Mouse (Mus musculus) neural tube, embryonic 12.5 days (tissue): ENCODE data around the gene Gm10762. TPM values are rescaled to one million over a fixed set of nuclear protein-coding genes. Genes with fewer than 3 reads are reported as not detected.

ENCODE experiments used
- ATAC-seq: fragments of 200-750 bp; cut with Nextera tagmentation; 2 replicates; pipeline ENCODE4 v1.8.0; 2017; ENCODE audit warnings: low read depth, mild to moderate bottlenecking, moderate TSS enrichment, moderate library complexity; ENCODE audit not compliant: low FRiP score
- H3K27ac ChIP-seq: fragments of 300-500 bp; sonication (generic); 2 replicates; pipeline ENCODE4 v1.5.1; 2016
- H3K27me3 ChIP-seq: fragments of 300-500 bp; sonication (generic); replicated peaks from 2 replicates; pipeline ENCODE4 v1.6.1; 2016; ENCODE audit warnings: mild to moderate bottlenecking
- H3K36me3 ChIP-seq: fragments of 300-500 bp; sonication (generic); 2 replicates; pipeline ENCODE4 v1.6.1; 2016; ENCODE audit warnings: mild to moderate bottlenecking
- H3K4me1 ChIP-seq: fragments of 300-500 bp; sonication (generic); 2 replicates; pipeline ENCODE4 v1.6.1; 2016
- H3K4me2 ChIP-seq: fragments of 300-500 bp; sonication (generic); replicated peaks from 2 replicates; pipeline ENCODE4 v1.6.1; 2016; ENCODE audit warnings: mild to moderate bottlenecking
- H3K4me3 ChIP-seq: fragments of 300-500 bp; sonication (generic); 2 replicates; pipeline ENCODE4 v1.5.1; 2016
- H3K9ac ChIP-seq: fragments of 300-500 bp; sonication (generic); 2 replicates; pipeline ENCODE4 v1.6.1; 2016; ENCODE audit warnings: mild to moderate bottlenecking
- H3K9me3 ChIP-seq: fragments of 300-500 bp; sonication (generic); 2 replicates; pipeline ENCODE4 v1.6.1; 2016; ENCODE audit warnings: mild to moderate bottlenecking
- WGBS: fragments of 180-500 bp; shearing (Covaris S2); methylation state at CpG from one replicate; pipeline ENCODE4 v1.1.7; 2016; 5-methylcytosine and 5-hydroxymethylcytosine counted together
- microRNA-seq: library from miRNA; unstranded; fragments of <30 nt; microRNA quantifications from one replicate; pipeline ENCODE4, GENCODE M21; 2017
- polyA plus RNA-seq: library from polyadenylated mRNA; unstranded; fragments of >200 nt; fragmentation: Nextera tagmentation; extraction: Ambion mirVana; gene quantifications from 2 replicates; pipeline ENCODE4 v1.2.1, GENCODE M21; 2016

Gene Gm10762
- polyA plus RNA-seq, 1 experiment from 2014 or later, result 30.6 TPM

- H3K4me1 ChIP-seq, result no peaks in the 10 kb centered on the region
- no peaks in the 10 kb centered on the region for H3K9me3 ChIP-seq
These were observed 13.3 kb downstream of the Gm10762 start for GRCm38 (mm10) chr2:128954186-128954585.

GRCm38 (mm10) chr2:128947962-128948588 is 19.4 kb downstream of the Gm10762 start:
- ATAC-seq, result no peak
- no peaks in the 10 kb centered on the region for H3K9me3 ChIP-seq
- no peak overlapping the region for H3K4me2 ChIP-seq
- no peak overlapping the region for H3K27ac ChIP-seq
- no peaks in the 10 kb centered on the region for H3K36me3 ChIP-seq
- H3K9ac ChIP-seq, result no peak overlapping the region
- H3K4me1 ChIP-seq, result no peaks in the 10 kb centered on the region
- H3K27me3 ChIP-seq, result 0 out of 2 replicates have a peak, but pooled peaks cover 3% of the 10 kb centered on the region
- H3K4me3 ChIP-seq, result no peak overlapping the region
- WGBS, result 33% methylated on average over 6 of the region's 6 CpGs

More at GRCm38 (mm10) chr2:128954186-128954585, 13.3 kb downstream of the Gm10762 start:
- no peaks in the 10 kb centered on the region for H3K27me3 ChIP-seq
- H3K36me3 ChIP-seq, result no peaks in the 10 kb centered on the region
- no peak overlapping the region for H3K27ac ChIP-seq
- H3K4me3 ChIP-seq, result no peak overlapping the region
- no peak overlapping the region for H3K9ac ChIP-seq
- no peak overlapping the region for H3K4me2 ChIP-seq
- no peak for ATAC-seq

GRCm38 (mm10) chr2:128943538-128944528 is 23.7 kb downstream of the Gm10762 start, which contains the start of gene Zc3h8:
Gene Zc3h8 (minus strand): TSS chr2:128944077.
- 2% methylated on average over 65 of the region's 65 CpGs for WGBS

DNA sequence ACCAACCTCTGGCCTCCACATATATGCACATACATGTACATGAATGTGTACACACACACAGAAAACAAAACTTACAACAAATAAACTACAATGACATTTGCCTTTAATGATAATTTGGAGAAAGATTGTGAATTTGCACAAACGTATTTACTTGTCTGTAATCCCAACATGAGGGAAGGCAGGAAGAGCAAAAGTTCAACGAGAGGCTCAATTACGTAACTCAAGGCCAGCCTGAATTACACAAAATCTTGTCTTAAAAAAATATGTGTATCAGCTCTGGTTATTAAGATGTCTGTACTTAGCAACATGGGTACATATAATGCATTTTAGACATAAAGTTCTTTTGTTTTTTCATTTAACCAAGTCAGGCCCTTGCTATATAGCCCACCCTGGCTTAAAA is 31.3 kb downstream of the Gm10762 start:
- no peak overlapping the region for H3K4me3 ChIP-seq
- H3K36me3 ChIP-seq, result peaks cover 11% of the 10 kb centered on the region
- H3K4me1 ChIP-seq, result no peaks in the 10 kb centered on the region
- no peaks in the 10 kb centered on the region for H3K9me3 ChIP-seq
- H3K4me2 ChIP-seq, result no peak overlapping the region
- H3K27ac ChIP-seq, result no peak overlapping the region
- H3K27me3 ChIP-seq, result no peaks in the 10 kb centered on the region
- 98% methylated on average over 3 of the region's 3 CpGs for WGBS
- no peak for ATAC-seq
- H3K9ac ChIP-seq, result no peak overlapping the region

More at GRCm38 (mm10) chr2:128943538-128944528, 23.7 kb downstream of the Gm10762 start, which contains the start of gene Zc3h8:
- Histone ChIP-seq H3K9me3 (no peaks in the 10 kb centered on the region), H3K36me3 (peaks cover 1% of the 10 kb centered on the region; the same call in 1 of the 2 replicates), H3K4me2 (peak within 1 kb of the TSS; percentile 79), H3K27ac (no peak within 1 kb of the TSS), H3K9ac (peak within 1 kb of the TSS; percentile 69), H3K4me1 (no peaks in the 10 kb centered on the region), H3K27me3 (0 out of 2 replicates have a peak, but pooled peaks cover 3% of the 10 kb centered on the region), H3K4me3 (peak within 1 kb of the TSS; percentile 60)
- ATAC-seq, result peak; percentile 93

DNA sequence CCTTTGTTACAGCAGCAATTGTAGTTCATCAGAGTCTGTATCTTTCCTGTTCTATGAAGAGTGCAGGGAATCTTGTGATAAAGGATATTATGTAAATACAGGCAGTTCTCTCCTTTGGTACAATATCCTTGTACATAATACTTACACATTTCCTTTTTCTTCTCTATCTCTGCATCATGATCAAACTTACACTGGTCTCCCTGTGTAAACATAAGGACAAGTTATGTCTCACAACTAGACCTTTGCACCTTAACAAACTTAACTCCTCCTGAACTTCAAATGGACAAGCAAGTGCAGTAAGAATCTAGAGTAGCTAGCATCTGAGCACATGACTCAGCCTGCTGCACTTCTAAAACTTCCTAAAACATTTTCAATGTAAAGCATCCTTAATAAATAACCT is 36.8 kb downstream of the Gm10762 start:
- no peak overlapping the region for H3K4me3 ChIP-seq
- no peaks in the 10 kb centered on the region for H3K27me3 ChIP-seq
- H3K4me2 ChIP-seq, result no peak overlapping the region
- no peak overlapping the region for H3K9ac ChIP-seq
- no peaks in the 10 kb centered on the region for H3K4me1 ChIP-seq
- peaks cover 24% of the 10 kb centered on the region for H3K36me3 ChIP-seq
- no peak for ATAC-seq
- H3K9me3 ChIP-seq, result no peaks in the 10 kb centered on the region
- no peak overlapping the region for H3K27ac ChIP-seq

DNA sequence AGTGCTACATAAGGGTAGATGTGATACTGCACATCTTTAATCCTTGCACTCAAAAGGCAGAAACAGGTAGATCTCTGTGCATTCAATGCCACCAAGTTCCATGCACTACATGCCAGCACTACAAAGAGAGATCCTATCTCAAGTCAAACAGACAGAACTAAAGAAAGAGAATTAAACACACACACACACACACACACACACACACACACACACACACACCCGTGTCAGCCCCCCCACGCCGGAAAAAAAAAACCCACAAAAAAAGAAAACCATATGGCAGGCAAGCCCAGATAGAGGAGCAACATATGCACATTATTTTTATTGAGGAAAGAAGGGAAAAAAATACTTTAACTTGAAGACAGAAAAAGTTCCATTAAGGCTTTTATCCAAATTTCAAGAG is 39.1 kb downstream of the Gm10762 start:
- H3K4me3 ChIP-seq, result no peak overlapping the region
- no peak overlapping the region for H3K27ac ChIP-seq
- H3K4me2 ChIP-seq, result no peak overlapping the region
- H3K36me3 ChIP-seq, result peaks cover 23% of the 10 kb centered on the region
- H3K4me1 ChIP-seq, result no peaks in the 10 kb centered on the region
- no peaks in the 10 kb centered on the region for H3K27me3 ChIP-seq
- H3K9ac ChIP-seq, result no peak overlapping the region
- 77% methylated on average over 3 of the region's 3 CpGs for WGBS
- no peak for ATAC-seq
- H3K9me3 ChIP-seq, result no peaks in the 10 kb centered on the region

- H3K9ac ChIP-seq, result no peak overlapping the region
- peaks cover 14% of the 10 kb centered on the region for H3K36me3 ChIP-seq
- no peak overlapping the region for H3K4me3 ChIP-seq
- H3K27me3 ChIP-seq, result no peaks in the 10 kb centered on the region
- ATAC-seq, result no peak
- no peak overlapping the region for H3K4me2 ChIP-seq
- H3K4me1 ChIP-seq, result no peaks in the 10 kb centered on the region
- no peaks in the 10 kb centered on the region for H3K9me3 ChIP-seq
- 95% methylated on average over 4 of the region's 4 CpGs for WGBS
- H3K27ac ChIP-seq, result no peak overlapping the region
These were observed 42.7 kb downstream of the Gm10762 start for GRCm38 (mm10) chr2:128924799-128925198.

Small RNA genes within 50 kb of the gene (microRNA-seq; reads per million reads assigned to microRNA genes)
- not detected for gene Gm22859

Other genes starting within 250 kb of the Gm10762 start
- 32.2 and 35.7 TPM in 2 replicates for gene Tmem87b, start 149.6 kb downstream of the Gm10762 start, polyA plus RNA-seq
- gene Fbln7, start 104.7 kb downstream of the Gm10762 start, polyA plus RNA-seq, result 1.3 and 1.4 TPM in 2 replicates
- 8.2 and 10.8 TPM in 2 replicates for gene Zc3h8, start 23.6 kb downstream of the Gm10762 start, polyA plus RNA-seq
- gene Zc3h6, start 323 bp downstream of the Gm10762 start, polyA plus RNA-seq, result 3.2 and 3.8 TPM in 2 replicates
- 0.29 and 0.58 TPM in 2 replicates for gene Vinac1, start 80.4 kb upstream of the Gm10762 start, polyA plus RNA-seq
- gene Ttl, start 98.2 kb upstream of the Gm10762 start, polyA plus RNA-seq, result 23.9 and 24.6 TPM in 2 replicates
- 22.5 and 24.4 TPM in 2 replicates for gene Polr1b, start 133.3 kb upstream of the Gm10762 start, polyA plus RNA-seq
- 22.4 and 25.9 TPM in 2 replicates for gene Chchd5, start 162.0 kb upstream of the Gm10762 start, polyA plus RNA-seq
- gene Slc20a1, start 231.0 kb upstream of the Gm10762 start, polyA plus RNA-seq, result 48.5 and 50.0 TPM in 2 replicates